Mouse (Mus musculus): ENCODE measurements around the gene Vamp8. TPM values are rescaled to one million over a fixed set of nuclear protein-coding genes. Genes with fewer than 3 reads are reported as not detected.

The Vamp8 gene
- total RNA-seq, 2 experiments from 2014 or later, result 219 to 241 TPM

GRCm38 (mm10) chr6:72356001-72356532, 34.4 kb downstream of the Vamp8 start:
- ATAC-seq (ENCODE audit: poor library complexity, severe bottlenecking), result no peak

- peak; percentile 72 for ATAC-seq (ENCODE audit: poor library complexity, severe bottlenecking)
These were observed 35.2 kb downstream of the Vamp8 start, which contains the start of gene Tmem150a for GRCm38 (mm10) chr6:72355066-72355911. Gene Tmem150a, plus strand, starts transcription at chr6:72355447.

GRCm38 (mm10) chr6:72354025-72354424, 36.5 kb downstream of the Vamp8 start:
- ATAC-seq (ENCODE audit: poor library complexity, severe bottlenecking), result no peak

- no peak for ATAC-seq (ENCODE audit: poor library complexity, severe bottlenecking)
These were observed 37.7 kb downstream of the Vamp8 start for GRCm38 (mm10) chr6:72352636-72353405.

GRCm38 (mm10) chr6:72350214-72350613, 40.3 kb downstream of the Vamp8 start:
- no peak for ATAC-seq (ENCODE audit: poor library complexity, severe bottlenecking)

- no peak for ATAC-seq (ENCODE audit: poor library complexity, severe bottlenecking)
These were observed 42.1 kb downstream of the Vamp8 start for GRCm38 (mm10) chr6:72348411-72348810.

GRCm38 (mm10) chr6:72347166-72347941, 43.1 kb downstream of the Vamp8 start, which contains the start of gene 0610030E20Rik:
Gene 0610030E20Rik, plus strand, starts transcription at chr6:72347317.
- ATAC-seq (ENCODE audit: poor library complexity, severe bottlenecking), result peak; percentile 78

GRCm38 (mm10) chr6:72346261-72346660, 44.2 kb downstream of the Vamp8 start:
- ATAC-seq (ENCODE audit: poor library complexity, severe bottlenecking), result no peak

GRCm38 (mm10) chr6:72345633-72346032, 44.9 kb downstream of the Vamp8 start:
- ATAC-seq (ENCODE audit: poor library complexity, severe bottlenecking), result no peak

GRCm38 (mm10) chr6:72345074-72345567, 45.4 kb downstream of the Vamp8 start, which contains the start of gene Usp39:
Gene Usp39, minus strand, starts transcription at chr6:72345184.
- ATAC-seq (ENCODE audit: poor library complexity, severe bottlenecking), result peak; percentile 86

- ATAC-seq (ENCODE audit: poor library complexity, severe bottlenecking), result no peak
These were observed 46.0 kb downstream of the Vamp8 start for GRCm38 (mm10) chr6:72344396-72345073.

GRCm38 (mm10) chr6:72340481-72340880, 50.0 kb downstream of the Vamp8 start:
- no peak for ATAC-seq (ENCODE audit: poor library complexity, severe bottlenecking)

Other genes starting within 250 kb of the Vamp8 start
- 0.22 TPM in 1 of 2 replicates, not detected in the other for gene Atoh8, start 155.1 kb downstream of the Vamp8 start, total RNA-seq (2015)
- gene Atoh8, start 155.1 kb downstream of the Vamp8 start, total RNA-seq (2017), result 0.51 TPM in 1 of 2 replicates, not detected in the other
- 0.60 TPM in 1 of 2 replicates, not detected in the other for gene Sftpb, start 86.1 kb downstream of the Vamp8 start, total RNA-seq (2015)
- gene Sftpb, start 86.1 kb downstream of the Vamp8 start, total RNA-seq (2017), result not detected in 2 replicates
- gene Usp39, start 45.5 kb downstream of the Vamp8 start, total RNA-seq (2015), result 36.8 and 42.1 TPM in 2 replicates
- gene Usp39, start 45.5 kb downstream of the Vamp8 start, total RNA-seq (2017), result 71.7 and 77.1 TPM in 2 replicates
- 34.0 and 40.5 TPM in 2 replicates for gene 0610030E20Rik, start 43.4 kb downstream of the Vamp8 start, total RNA-seq (2015)
- 26.7 and 30.7 TPM in 2 replicates for gene 0610030E20Rik, start 43.4 kb downstream of the Vamp8 start, total RNA-seq (2017)
- gene Tmem150a, start 35.3 kb downstream of the Vamp8 start, total RNA-seq (2015), result 0.20 and 2.3 TPM in 2 replicates
- 0.26 and 0.45 TPM in 2 replicates for gene Tmem150a, start 35.3 kb downstream of the Vamp8 start, total RNA-seq (2017)
- gene Rnf181, start 23.7 kb downstream of the Vamp8 start, total RNA-seq (2015), result 69.3 and 70.0 TPM in 2 replicates
- gene Rnf181, start 23.7 kb downstream of the Vamp8 start, total RNA-seq (2017), result 49.5 and 52.1 TPM in 2 replicates
- gene Vamp5, start 10.2 kb downstream of the Vamp8 start, total RNA-seq (2015), result 15.4 and 20.0 TPM in 2 replicates
- 6.5 and 12.4 TPM in 2 replicates for gene Vamp5, start 10.2 kb downstream of the Vamp8 start, total RNA-seq (2017)
- gene Ggcx, start 23.6 kb upstream of the Vamp8 start, total RNA-seq (2015), result 5.6 and 7.8 TPM in 2 replicates
- gene Ggcx, start 23.6 kb upstream of the Vamp8 start, total RNA-seq (2017), result 6.0 and 8.3 TPM in 2 replicates
- gene Mat2a, start 48.9 kb upstream of the Vamp8 start, total RNA-seq (2015), result 181 and 183 TPM in 2 replicates
- gene Mat2a, start 48.9 kb upstream of the Vamp8 start, total RNA-seq (2017), result 95.4 and 105 TPM in 2 replicates
- gene Sh2d6, start 131.0 kb upstream of the Vamp8 start, total RNA-seq (2015), result 0.25 TPM in 1 of 2 replicates, not detected in the other
- gene Sh2d6, start 131.0 kb upstream of the Vamp8 start, total RNA-seq (2017), result 0.18 TPM in 1 of 2 replicates, not detected in the other
- 164 and 167 TPM in 2 replicates for gene Capg, start 153.7 kb upstream of the Vamp8 start, total RNA-seq (2015)
- 341 and 407 TPM in 2 replicates for gene Capg, start 153.7 kb upstream of the Vamp8 start, total RNA-seq (2017)
- gene Elmod3, start 207.7 kb upstream of the Vamp8 start, total RNA-seq (2015), result 6.4 and 7.0 TPM in 2 replicates
- 8.6 and 10.2 TPM in 2 replicates for gene Elmod3, start 207.7 kb upstream of the Vamp8 start, total RNA-seq (2017)
- 2.2 and 5.2 TPM in 2 replicates for gene Retsat, start 207.8 kb upstream of the Vamp8 start, total RNA-seq (2015)
- gene Retsat, start 207.8 kb upstream of the Vamp8 start, total RNA-seq (2017), result 3.8 and 7.2 TPM in 2 replicates
- 50.5 and 53.2 TPM in 2 replicates for gene Tgoln1, start 226.3 kb upstream of the Vamp8 start, total RNA-seq (2015)
- gene Tgoln1, start 226.3 kb upstream of the Vamp8 start, total RNA-seq (2017), result 59.1 and 59.6 TPM in 2 replicates

All from megakaryocyte, adult 5-6 weeks (primary cell).